Mouse (Mus musculus): ENCODE measurements around the gene Tmem252. TPM values are rescaled to one million over a fixed set of nuclear protein-coding genes. Genes with fewer than 3 reads are reported as not detected.

The Tmem252 gene
- 4.8 and 5.4 TPM in 2 replicates for polyA plus RNA-seq (2015; fragmentation: Nextera tagmentation; extraction: Ambion mirVana)

- no peaks in the 10 kb centered on the region for H3K36me3 ChIP-seq
- no peak within 1 kb of the TSS for H3K4me3 ChIP-seq (replicated peaks)
- 38% methylated on average over 4 of the region's 4 CpGs for WGBS
- H3K27me3 ChIP-seq (replicated peaks), result no peaks in the 10 kb centered on the region
- H3K4me1 ChIP-seq (replicated peaks), result peaks cover 9% of the 10 kb centered on the region
- no peak within 1 kb of the TSS for H3K4me2 ChIP-seq (replicated peaks)
- ATAC-seq, result peak; percentile 56
- 0 out of 2 replicates have a peak within 1 kb of the TSS, but pooled peaks have one; percentile 23 for H3K27ac ChIP-seq
- no peaks in the 10 kb centered on the region for H3K9me3 ChIP-seq
- H3K9ac ChIP-seq, result no peak within 1 kb of the TSS
These were observed at the start of gene Tmem252 for GRCm38 (mm10) chr19:24673762-24674161. Gene Tmem252, plus strand, starts transcription at chr19:24674008.

- Histone ChIP-seq H3K36me3 (no peaks in the 10 kb centered on the region), H3K9me3 (no peaks in the 10 kb centered on the region), H3K9ac (no peak overlapping the region), H3K4me2 (replicated peaks) (no peak overlapping the region), H3K27ac (no peak overlapping the region), H3K27me3 (replicated peaks) (no peaks in the 10 kb centered on the region), H3K4me1 (replicated peaks) (no peaks in the 10 kb centered on the region), H3K4me3 (replicated peaks) (no peak overlapping the region)
- WGBS, result 72% methylated on average over 4 of the region's 4 CpGs
- no peak for ATAC-seq
These were observed 45.8 kb upstream of the Tmem252 start for GRCm38 (mm10) chr19:24628049-24628448.

DNA sequence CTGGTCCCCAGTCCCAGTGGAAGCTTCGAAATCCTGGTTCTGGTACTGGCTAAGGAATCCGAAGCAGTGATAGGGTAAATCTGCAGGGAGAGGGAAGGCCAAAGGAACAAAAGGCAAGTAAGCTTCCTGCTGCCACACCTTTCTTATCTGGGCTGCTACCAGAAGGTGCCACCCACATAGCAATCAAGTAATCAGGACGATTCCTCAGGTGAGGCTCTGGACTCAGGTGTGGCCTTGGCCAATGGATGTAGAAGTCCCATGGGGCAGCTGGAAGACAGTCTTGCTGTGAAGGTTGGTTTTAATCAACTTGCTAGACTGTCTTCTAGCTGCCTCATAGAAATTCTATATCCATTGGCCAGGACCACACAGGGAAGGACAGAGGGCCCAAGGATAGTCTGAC, 40.8 kb upstream of the Tmem252 start:
- no peaks in the 10 kb centered on the region for H3K9me3 ChIP-seq
- H3K27me3 ChIP-seq (replicated peaks), result no peaks in the 10 kb centered on the region
- no peak overlapping the region for H3K27ac ChIP-seq
- WGBS, result 62% methylated on average over 3 of the region's 3 CpGs
- ATAC-seq, result peak; percentile 87
- H3K4me2 ChIP-seq (replicated peaks), result no peak overlapping the region
- no peaks in the 10 kb centered on the region for H3K4me1 ChIP-seq (replicated peaks)
- H3K36me3 ChIP-seq, result no peaks in the 10 kb centered on the region
- H3K4me3 ChIP-seq (replicated peaks), result no peak overlapping the region
- no peak overlapping the region for H3K9ac ChIP-seq

- Histone ChIP-seq H3K4me2 (replicated peaks) (no peak overlapping the region), H3K4me3 (replicated peaks) (no peak overlapping the region), H3K4me1 (replicated peaks) (no peaks in the 10 kb centered on the region), H3K9me3 (no peaks in the 10 kb centered on the region), H3K27ac (no peak overlapping the region), H3K9ac (no peak overlapping the region), H3K36me3 (no peaks in the 10 kb centered on the region), H3K27me3 (replicated peaks) (no peaks in the 10 kb centered on the region)
- 3% methylated on average over 7 of the region's 7 CpGs for WGBS
- ATAC-seq, result peak; percentile 61
These were observed 39.2 kb upstream of the Tmem252 start for GRCm38 (mm10) chr19:24634602-24635001.

DNA sequence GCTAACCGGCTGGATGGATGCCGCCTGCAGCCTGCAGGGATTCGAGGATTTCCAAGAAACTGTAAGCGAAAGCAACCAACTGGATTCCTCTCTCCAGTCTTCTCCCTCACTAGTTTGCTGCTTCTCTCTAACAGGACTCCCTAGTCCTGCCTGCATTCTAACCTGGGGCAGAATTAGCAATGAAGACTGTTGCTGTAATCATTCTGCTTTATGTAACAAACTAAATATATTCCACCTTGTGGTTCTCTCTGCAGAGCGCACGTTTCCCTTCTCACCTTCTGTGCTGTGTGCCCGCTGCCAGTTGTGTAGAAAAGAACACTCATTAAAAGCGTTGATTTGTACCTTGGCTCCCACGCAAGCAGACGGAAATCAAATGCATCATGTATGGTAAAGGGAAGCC, 37.2 kb upstream of the Tmem252 start:
- no peaks in the 10 kb centered on the region for H3K9me3 ChIP-seq
- 82% methylated on average over 10 of the region's 10 CpGs for WGBS
- no peak for ATAC-seq
- no peak overlapping the region for H3K27ac ChIP-seq
- no peaks in the 10 kb centered on the region for H3K27me3 ChIP-seq (replicated peaks)
- H3K36me3 ChIP-seq, result no peaks in the 10 kb centered on the region
- H3K9ac ChIP-seq, result no peak overlapping the region
- no peak overlapping the region for H3K4me3 ChIP-seq (replicated peaks)
- H3K4me2 ChIP-seq (replicated peaks), result no peak overlapping the region
- no peaks in the 10 kb centered on the region for H3K4me1 ChIP-seq (replicated peaks)

DNA sequence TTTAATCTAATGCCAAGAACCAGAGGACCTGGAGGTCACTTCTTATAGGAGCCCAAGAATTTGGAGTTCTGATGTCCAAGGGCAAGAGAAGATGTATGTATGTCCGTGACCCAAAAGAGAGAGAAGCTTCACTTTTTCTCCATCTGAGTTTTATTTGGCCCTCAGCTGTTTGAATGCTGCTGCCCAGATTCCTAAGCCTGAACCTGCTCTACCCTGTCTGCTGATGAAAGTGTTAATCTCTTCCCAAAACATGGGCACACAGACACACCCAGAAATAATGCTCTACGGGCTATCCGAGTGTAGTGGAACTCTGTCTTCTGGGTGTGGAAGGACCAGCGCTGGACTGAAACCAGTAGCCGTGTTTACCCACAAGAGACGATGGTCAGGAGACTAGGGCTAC, 35.8 kb upstream of the Tmem252 start:
- Histone ChIP-seq H3K27me3 (replicated peaks) (no peaks in the 10 kb centered on the region), H3K9ac (no peak overlapping the region), H3K36me3 (no peaks in the 10 kb centered on the region), H3K4me3 (replicated peaks) (no peak overlapping the region), H3K9me3 (no peaks in the 10 kb centered on the region), H3K4me2 (replicated peaks) (no peak overlapping the region), H3K4me1 (replicated peaks) (no peaks in the 10 kb centered on the region), H3K27ac (no peak overlapping the region)
- ATAC-seq, result no peak
- WGBS, result 87% methylated on average over 6 of the region's 6 CpGs

- no peak overlapping the region for H3K9ac ChIP-seq
- 0 out of 2 replicates have a peak, but pooled peaks cover 3% of the 10 kb centered on the region for H3K4me1 ChIP-seq (replicated peaks)
- no peaks in the 10 kb centered on the region for H3K36me3 ChIP-seq
- H3K27ac ChIP-seq, result no peak overlapping the region
- H3K4me3 ChIP-seq (replicated peaks), result no peak overlapping the region
- H3K4me2 ChIP-seq (replicated peaks), result no peak overlapping the region
- no peaks in the 10 kb centered on the region for H3K27me3 ChIP-seq (replicated peaks)
- H3K9me3 ChIP-seq, result no peaks in the 10 kb centered on the region
- no peak for ATAC-seq
- WGBS, result 88% methylated on average over 6 of the region's 6 CpGs
These were observed 32.8 kb upstream of the Tmem252 start for GRCm38 (mm10) chr19:24640982-24641381.

DNA sequence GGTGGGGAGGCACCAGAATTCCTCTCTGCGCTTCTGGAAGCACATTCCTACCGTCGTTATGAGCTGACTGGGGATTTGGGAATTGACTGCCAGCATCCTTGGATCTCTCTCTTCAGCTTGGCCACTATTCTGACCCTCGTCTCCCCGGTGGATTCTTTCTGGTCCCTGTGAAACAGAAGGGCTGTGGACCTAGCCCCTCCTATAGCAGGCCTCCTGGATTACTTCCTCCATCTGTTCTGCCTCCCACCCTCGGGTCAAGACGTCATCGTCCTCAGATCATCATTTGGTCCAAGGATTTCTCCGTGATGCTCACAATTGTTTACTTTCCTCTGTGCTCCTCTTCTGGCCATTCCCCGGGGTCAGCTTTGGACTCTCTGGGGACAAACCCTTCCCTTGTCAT, 28.8 kb upstream of the Tmem252 start:
- ATAC-seq, result no peak
- Histone ChIP-seq H3K27me3 (replicated peaks) (no peaks in the 10 kb centered on the region), H3K9me3 (no peaks in the 10 kb centered on the region), H3K4me1 (replicated peaks) (0 out of 2 replicates have a peak, but pooled peaks cover 3% of the 10 kb centered on the region), H3K4me3 (replicated peaks) (no peak overlapping the region), H3K4me2 (replicated peaks) (no peak overlapping the region), H3K9ac (no peak overlapping the region), H3K27ac (no peak overlapping the region), H3K36me3 (no peaks in the 10 kb centered on the region)
- WGBS, result 46% methylated on average over 10 of the region's 10 CpGs

DNA sequence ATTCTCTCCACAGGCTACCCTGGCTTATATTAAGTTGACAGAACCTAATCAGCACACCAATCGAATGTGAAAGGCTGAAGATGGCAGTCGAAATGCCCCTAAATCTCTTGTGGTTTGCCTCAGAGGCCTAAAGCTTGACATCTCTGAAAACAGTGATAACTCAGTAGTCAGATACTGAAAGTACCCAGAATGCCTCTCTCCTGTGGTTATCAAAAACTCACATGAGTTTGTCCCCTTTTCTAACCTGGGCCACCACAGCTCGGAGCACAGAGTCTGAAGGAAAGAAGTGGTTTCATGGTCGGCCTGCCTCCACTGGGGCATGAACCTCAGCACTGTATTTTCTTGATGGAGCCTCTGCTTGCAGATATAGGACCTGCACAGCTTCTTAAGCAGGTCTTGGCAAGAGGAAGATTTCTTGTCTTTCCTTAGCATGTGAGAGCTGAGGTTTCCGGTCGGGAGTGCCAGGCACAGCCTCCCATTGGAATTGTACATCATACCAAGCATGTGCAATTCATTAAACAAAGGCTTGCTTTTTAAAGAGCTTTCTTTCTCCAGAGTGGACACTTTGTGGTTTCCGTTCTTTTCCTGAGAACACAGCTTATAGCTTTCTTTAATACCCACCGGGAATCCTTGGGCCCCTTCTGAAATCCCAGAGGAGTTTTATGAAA, 27.5 kb upstream of the Tmem252 start:
- no peak for ATAC-seq
- 0 out of 2 replicates have a peak, but pooled peaks cover 3% of the 10 kb centered on the region for H3K4me1 ChIP-seq (replicated peaks)
- H3K4me2 ChIP-seq (replicated peaks), result no peak overlapping the region
- H3K27me3 ChIP-seq (replicated peaks), result no peaks in the 10 kb centered on the region
- H3K9me3 ChIP-seq, result no peaks in the 10 kb centered on the region
- WGBS, result 69% methylated on average over 8 of the region's 8 CpGs
- H3K27ac ChIP-seq, result no peak overlapping the region
- H3K36me3 ChIP-seq, result no peaks in the 10 kb centered on the region
- H3K4me3 ChIP-seq (replicated peaks), result no peak overlapping the region
- H3K9ac ChIP-seq, result no peak overlapping the region

DNA sequence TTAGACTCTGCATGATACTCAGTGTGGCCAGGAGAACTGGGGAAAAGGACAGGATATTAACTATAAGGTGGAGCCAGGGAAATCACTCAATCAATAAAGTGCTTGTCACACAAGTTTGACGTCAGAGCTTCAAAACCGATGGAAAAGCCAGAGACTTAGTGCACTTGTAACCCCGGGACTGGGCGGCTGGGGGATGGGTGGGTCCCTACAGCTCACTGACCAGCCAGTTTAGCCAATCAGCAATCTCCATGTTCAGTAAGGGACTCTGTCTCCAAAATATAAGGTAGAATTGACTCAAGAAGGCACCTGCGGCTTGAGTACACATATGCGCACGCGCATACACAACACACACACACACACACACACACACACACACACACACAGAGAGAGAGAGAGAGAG, 25.8 kb upstream of the Tmem252 start:
- Histone ChIP-seq H3K9ac (no peak overlapping the region), H3K36me3 (no peaks in the 10 kb centered on the region), H3K4me3 (replicated peaks) (no peak overlapping the region), H3K9me3 (no peaks in the 10 kb centered on the region), H3K4me2 (replicated peaks) (no peak overlapping the region), H3K27me3 (replicated peaks) (no peaks in the 10 kb centered on the region), H3K27ac (no peak overlapping the region), H3K4me1 (replicated peaks) (0 out of 2 replicates have a peak, but pooled peaks cover 5% of the 10 kb centered on the region)
- ATAC-seq, result no peak
- 75% methylated on average over 8 of the region's 8 CpGs for WGBS

DNA sequence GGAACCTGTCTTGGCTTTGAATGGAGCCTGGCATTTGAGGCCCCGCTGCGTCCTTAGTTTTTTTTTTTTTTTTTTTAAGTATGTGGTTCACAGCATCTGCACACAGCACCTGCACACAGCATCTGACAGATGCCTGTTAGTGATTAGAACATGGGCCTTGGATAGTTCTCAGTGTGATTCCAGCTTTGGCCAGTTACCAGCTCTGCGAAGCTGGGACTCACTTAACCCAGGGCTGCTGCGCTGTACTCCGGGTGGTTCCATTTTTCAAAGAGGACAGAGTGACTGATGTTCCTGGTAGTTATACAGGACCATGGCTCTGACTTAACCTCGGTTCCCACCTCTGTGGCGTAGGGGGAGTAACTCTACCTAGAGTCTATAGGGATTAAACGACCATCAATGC, 23.4 kb upstream of the Tmem252 start:
- ATAC-seq, result no peak
- Histone ChIP-seq H3K4me1 (replicated peaks) (0 out of 2 replicates have a peak, but pooled peaks cover 9% of the 10 kb centered on the region), H3K27ac (no peak overlapping the region), H3K9me3 (no peaks in the 10 kb centered on the region), H3K9ac (no peak overlapping the region), H3K36me3 (no peaks in the 10 kb centered on the region), H3K4me2 (replicated peaks) (no peak overlapping the region), H3K4me3 (replicated peaks) (no peak overlapping the region), H3K27me3 (replicated peaks) (no peaks in the 10 kb centered on the region)
- 81% methylated on average over 8 of the region's 8 CpGs for WGBS

GRCm38 (mm10) chr19:24651595-24651994, 22.2 kb upstream of the Tmem252 start:
- H3K27me3 ChIP-seq (replicated peaks), result no peaks in the 10 kb centered on the region
- no peak overlapping the region for H3K4me2 ChIP-seq (replicated peaks)
- H3K9me3 ChIP-seq, result no peaks in the 10 kb centered on the region
- no peak for ATAC-seq
- H3K4me3 ChIP-seq (replicated peaks), result no peak overlapping the region
- H3K9ac ChIP-seq, result no peak overlapping the region
- 67% methylated on average over 2 of the region's 2 CpGs for WGBS
- no peaks in the 10 kb centered on the region for H3K36me3 ChIP-seq
- H3K4me1 ChIP-seq (replicated peaks), result 0 out of 2 replicates have a peak, but pooled peaks cover 9% of the 10 kb centered on the region
- H3K27ac ChIP-seq, result no peak overlapping the region

- Histone ChIP-seq H3K9ac (no peak overlapping the region), H3K27ac (no peak overlapping the region), H3K4me2 (replicated peaks) (no peak overlapping the region), H3K4me1 (replicated peaks) (0 out of 2 replicates have a peak, but pooled peaks cover 9% of the 10 kb centered on the region), H3K36me3 (no peaks in the 10 kb centered on the region), H3K9me3 (no peaks in the 10 kb centered on the region), H3K27me3 (replicated peaks) (no peaks in the 10 kb centered on the region), H3K4me3 (replicated peaks) (no peak overlapping the region)
- peak; percentile 65 for ATAC-seq
- 41% methylated on average over 6 of the region's 6 CpGs for WGBS
These were observed 21.3 kb upstream of the Tmem252 start for GRCm38 (mm10) chr19:24652342-24653019.
